Mouse (Mus musculus): ENCODE measurements around the gene Prkaca.
A peak's percentile ranks its signal among the peaks of the same experiment; 100 is the strongest.

Gene Prkaca

DNA sequence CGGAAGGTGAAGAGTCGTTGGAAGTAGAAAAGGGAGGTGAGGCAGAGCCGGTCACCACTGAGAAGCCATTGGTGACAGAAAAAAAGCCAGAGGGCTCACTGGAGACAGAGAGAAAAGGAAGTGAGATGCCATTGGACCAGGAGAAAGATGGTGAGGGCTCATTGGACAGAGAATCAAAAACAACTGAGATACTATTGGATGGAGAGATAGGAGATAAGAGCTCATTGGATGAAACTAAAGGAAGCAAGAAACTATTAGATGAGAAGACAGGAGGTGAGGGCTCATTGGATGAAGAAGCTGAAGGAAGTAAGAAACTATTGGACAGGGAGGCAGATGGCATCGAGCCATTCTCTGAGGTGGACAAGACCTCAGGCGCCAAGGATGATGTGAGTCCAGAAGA lies 56.5 kb downstream of the Prkaca start:
- DNase-seq (ENCODE audit: extremely low spot score, low read depth, low spot score), result no peak

DNA sequence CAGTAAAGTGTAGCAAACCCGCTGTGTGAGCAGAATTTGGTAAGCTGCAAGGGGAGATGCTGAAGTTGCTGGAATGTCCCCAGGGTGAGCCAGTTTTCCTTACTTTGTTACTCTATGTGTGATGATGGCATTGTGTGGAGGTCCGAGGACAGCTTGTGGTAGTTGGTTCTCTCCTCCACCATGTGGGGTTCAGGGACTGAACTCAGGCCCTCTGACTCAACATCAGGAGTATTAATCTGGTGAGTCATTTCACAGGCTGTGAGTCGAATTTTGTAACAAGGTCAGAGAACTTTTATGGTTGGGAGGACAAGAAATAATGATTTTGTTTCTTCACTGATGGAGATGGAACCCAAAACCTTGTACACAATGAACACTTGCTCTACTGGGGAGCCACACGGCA lies 60.0 kb downstream of the Prkaca start:
- DNase-seq (ENCODE audit: extremely low spot score, low read depth, low spot score), result no peak

DNA sequence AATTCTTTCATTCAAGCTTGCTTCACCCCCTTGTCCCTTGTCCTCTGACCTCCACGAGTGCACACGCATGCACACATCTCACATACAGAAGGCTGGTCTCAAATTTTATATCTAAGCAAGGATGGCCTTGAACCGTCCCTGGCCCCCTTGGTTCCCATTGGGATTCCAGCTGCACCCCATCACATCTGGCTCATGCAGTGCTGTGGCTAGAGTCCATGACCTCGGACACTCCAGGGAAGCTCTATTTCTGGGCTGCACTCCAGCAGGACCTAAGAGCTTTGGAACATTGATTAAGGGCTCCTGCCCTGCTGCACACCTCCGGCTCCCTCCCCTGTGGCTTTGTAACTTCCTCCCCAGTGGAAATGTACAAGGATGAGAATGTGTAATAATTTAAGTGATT lies 65.2 kb downstream of the Prkaca start:
- no peak for DNase-seq (ENCODE audit: extremely low spot score, low read depth, low spot score)

DNA sequence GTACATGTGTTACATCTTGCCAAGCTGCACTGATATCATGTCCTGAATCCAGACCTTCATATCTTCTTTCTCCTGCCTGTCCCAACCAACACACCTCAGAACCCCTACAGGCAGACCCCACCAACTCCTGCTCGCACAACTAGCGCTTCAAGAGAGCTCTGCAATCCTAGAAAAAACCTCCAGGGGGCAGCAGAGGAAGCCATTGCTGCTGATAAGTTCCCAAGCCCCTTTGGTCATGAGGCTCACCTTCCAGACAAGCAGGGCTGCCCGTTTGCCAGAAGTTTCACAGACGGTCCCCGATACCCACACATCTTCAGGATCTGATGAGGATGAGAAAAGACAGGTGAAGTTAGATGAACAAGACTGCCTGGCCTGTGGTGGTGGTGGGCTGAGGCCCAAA lies 66.3 kb downstream of the Prkaca start:
- DNase-seq (ENCODE audit: extremely low spot score, low read depth, low spot score), result peak; percentile 66

DNA sequence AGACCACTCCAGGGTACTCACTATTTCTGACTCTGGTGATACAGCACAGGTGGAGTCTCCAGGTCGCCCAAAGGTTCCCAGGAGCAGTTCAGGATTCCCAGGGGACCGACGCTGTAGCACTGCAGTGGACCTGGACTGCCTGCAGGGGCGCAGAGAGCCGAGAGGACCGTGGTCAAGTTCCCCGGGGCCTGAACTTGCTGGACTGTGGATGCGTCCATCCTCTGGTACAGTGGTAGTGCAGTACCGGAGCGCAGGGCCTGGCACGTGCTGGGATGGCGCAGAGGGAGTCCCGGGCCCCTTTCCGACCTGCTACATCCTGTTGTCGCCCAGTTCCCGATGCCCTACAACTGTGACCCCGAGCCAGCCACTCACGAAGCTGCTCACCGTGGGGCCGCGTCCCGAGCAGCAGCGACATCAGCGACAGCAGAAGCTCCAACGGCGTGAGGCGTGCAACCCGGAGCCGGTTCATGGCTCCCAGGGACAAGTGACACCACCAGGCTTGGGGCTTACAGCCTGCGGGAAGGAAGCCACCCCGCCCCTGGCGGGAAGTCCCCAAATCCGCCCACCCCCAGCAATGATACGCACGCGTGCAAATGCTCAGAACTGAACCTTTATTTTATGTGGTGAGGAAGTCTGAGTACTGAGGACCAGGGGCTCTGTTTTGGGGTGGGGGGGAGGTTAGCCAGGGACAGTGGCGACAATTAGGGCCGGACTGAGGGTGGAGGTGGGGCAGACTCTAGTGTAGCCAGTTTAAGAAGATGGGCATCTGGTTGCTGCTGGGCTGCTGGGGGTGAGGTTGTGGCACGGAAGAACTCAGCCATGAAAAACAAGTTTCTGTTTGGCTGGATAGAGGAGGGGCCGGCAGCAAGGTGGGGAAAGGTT lies 69.5 kb downstream of the Prkaca start, which contains the start of gene Il27ra:
Gene Il27ra (minus strand): TSS at position 524 of the 882 bp plus-strand sequence.
- DNase-seq (ENCODE audit: extremely low spot score, low read depth, low spot score), result no peak

DNA sequence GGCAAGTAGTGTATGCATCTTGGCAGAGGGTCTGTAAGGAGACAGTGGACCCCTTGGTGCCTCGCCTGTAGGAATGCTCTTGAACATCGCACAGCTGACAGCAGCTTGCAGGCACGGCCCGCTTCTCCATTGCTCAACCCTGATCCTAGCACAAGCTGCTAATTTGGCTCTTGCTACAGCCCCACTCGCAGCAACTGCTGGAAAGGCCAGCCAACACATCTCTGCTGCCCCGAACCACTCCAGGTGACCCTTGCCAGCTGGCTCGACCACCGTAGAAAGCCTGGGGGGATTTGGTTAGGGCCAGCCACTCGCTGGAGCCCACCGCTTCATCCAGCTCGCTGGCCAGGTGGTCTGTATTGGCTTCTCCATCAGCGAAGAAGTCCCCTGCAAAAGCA lies 70.2 kb downstream of the Prkaca start:
- no peak for DNase-seq (ENCODE audit: extremely low spot score, low read depth, low spot score)

DNA sequence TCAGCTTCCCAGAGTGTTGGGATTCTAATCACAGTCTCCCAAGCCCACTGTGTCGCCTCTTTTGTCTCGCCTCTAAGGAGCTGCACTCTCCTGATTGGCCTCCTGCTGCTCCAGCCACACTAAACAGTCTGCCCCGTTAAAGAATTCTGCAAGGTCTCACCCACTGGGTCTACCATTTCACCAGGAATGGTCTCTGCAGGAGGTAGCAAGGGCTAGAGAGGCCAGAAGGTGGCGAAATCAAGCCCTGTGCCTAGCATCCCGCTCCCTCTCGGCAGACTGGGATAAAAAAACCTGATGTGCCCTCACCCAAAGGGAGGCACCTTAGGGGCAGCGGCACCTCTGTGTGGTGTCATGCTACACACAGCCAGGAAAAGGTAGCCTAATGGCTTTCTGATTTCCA lies 71.3 kb downstream of the Prkaca start:
- no peak for DNase-seq (ENCODE audit: extremely low spot score, low read depth, low spot score)

DNA sequence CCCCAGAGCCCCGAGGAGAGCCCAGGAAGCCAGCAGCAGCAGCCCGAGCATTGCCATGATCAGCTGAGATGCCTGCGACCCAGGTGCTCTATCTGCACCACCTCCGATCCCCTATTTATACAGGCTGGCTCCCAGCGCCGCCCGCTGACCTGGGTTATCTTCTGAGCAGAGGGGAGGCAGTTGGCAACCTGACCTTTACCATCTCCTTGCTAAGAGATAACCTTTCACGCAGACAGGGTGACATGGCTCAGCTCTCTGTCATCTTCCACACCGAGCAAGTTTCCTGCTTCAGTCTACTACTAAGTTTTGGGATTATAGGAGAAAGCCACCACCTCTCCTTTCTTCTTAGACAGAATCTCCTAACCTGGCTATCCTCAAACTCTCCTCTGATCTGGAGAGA lies 72.1 kb downstream of the Prkaca start, which contains the start of gene Rln3:
Gene Rln3 (minus strand): TSS at position 101 of the 400 bp plus-strand sequence.
- DNase-seq (ENCODE audit: extremely low spot score, low read depth, low spot score), result no peak
